Mouse (Mus musculus): ENCODE data around the gene Kcne1.

Kcne1 gene

DNA sequence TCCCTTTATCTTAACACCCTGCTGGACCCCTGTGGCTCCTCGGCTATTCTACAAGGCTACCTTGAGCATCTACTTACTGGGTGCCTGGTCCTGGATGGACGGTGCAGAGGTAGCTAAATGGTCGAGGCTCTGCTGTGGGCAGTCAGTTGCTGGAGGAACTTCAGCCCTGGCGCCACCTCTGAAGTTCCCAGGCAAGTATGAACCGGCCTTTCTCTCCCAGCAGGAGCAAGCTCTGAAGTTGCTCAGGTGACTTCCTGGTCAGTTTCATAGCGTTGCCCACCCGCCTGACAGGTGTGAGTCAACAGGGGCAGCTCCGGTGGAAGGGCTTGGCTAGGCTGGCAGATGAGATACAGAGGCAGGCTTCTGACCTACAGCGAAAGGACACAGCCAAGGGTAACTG lies at the start of gene Kcne1:
Gene Kcne1, minus strand, starts transcription at position 240 of the 400 bp plus-strand sequence.
- no peak for DNase-seq

DNA sequence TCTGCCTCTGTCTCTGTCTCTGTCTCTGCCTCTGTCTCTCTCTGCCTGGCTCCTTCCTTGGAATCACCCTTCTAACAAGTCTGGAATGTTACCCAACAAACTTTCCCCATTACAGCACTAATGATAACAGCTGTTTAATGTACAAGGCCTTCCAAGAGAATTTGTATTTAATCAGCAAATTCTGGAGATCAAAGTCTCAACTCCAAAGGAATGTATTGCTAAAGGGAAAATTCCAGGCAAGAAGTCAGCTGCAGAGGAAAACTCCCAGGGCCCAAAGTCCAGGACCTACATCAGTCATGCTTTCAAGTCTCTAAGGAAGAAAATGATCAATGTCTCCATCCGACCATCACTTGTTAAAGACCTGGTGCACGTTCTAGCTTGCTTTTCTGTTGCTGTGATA lies 48.6 kb upstream of the Kcne1 start:
- no peak for DNase-seq

GRCm38 (mm10) chr16:92404141-92404540 lies 44.9 kb upstream of the Kcne1 start:
- DNase-seq, result no peak

DNA sequence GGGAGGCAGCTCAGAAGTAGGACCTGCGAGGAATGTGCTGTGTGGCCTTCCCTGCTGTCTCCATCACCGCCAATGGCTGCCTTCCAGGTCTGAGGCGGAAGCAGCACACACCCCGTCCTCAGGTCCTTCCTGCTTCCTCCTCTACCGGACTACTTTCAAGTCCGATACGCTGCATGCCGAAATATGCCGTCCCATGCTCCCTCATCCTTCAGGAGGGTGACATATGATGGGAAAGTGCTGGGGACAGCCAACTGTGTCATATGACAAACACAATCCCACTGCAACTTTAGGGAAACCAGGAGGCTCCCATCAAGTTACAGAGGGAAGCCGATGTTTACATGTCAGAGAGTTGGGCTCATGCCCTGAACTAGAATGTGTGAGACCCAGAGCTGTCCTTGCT lies 43.8 kb upstream of the Kcne1 start:
- DNase-seq, result no peak

GRCm38 (mm10) chr16:92402216-92402615 lies 42.9 kb upstream of the Kcne1 start:
- DNase-seq, result no peak

DNA sequence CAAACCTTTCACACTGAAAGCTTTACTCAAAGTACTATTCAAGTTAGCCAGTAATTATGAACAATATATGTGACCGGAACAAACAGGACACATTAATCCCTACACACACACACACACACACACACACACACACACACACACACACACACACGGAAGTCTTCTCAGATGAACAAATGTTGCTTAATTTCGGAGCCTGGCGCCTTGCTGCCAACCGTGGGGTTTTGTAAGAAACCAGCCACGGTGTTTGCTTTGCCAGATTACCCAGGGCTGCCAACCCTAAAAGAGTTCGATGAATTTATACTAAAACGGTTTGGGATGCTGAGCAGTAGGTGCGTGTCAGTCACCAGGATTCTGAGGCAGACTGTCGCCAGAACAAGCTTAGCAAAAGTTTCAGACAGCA lies 41.9 kb upstream of the Kcne1 start:
- DNase-seq, result no peak

DNA sequence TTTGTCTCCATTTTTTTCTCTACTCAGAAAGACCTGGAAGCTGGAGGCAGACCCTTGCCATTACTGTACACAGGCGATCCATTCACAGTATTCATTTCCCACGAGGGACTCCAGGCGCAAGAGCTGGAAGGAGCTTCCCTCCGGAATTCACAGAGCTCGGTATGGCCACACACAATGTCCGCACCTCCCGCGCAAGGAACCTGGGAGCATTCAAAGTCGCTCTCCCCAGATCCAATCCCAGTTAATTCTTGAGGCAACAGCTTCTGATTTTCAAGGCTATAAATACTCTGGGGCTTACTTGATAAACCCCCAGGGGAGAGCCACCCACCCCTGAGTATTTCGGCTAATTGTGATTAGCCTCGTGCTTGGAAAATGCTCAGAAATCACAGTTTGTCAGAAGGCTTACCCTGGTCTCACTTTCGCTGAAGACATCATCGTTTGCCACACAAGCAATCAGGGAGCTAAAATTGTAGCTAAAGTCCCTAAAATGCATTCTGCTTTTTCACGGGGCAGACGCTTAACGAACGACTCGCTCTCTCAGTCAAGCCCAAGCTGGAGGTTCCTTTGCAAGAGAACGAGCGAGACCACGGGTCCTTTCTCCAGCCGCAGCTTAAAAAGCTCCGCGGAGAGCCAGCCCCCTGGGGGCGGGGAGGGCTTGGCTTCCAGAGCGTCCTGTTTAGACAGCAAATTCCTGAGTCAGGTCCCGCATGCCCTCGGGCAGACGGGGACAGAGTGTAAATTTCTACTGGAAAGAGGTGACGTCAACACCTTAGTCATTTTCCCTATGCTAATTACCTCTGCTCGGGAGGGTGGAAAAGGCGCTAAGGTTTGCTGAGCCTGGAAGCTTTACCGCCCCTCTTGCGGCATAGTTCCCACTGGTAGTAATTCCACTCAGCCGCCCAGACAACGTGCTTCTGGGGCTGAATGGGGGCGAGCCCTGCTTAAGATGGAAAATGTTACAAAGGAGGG lies 40.5 kb upstream of the Kcne1 start:
- DNase-seq, result peak; percentile 8

DNA sequence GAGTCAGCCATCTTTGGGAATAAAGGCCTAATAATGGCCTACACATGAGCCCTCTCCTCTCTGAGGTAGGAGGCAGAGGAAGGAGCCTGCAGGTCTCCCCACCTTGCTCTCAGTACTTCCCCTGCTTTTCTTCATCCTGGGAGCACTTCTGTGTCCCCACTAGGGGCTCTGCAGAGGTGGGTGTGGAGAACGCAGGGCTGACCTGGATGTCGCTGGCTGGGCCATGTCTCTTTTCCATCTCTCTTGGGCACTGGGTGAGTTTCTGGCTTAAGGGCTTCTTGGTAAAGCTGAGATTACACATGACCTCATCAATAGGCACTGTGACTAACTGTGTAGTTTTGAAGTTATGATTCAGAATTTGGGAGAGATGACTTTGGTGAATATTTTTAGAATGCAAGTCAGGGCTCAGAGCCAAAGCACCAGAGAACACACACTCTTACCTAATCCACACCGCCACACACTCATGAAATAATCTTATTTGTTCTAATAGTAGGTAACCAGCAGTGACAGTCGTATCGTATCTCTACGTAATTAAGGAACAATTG lies 39.4 kb upstream of the Kcne1 start:
- no peak for DNase-seq

DNA sequence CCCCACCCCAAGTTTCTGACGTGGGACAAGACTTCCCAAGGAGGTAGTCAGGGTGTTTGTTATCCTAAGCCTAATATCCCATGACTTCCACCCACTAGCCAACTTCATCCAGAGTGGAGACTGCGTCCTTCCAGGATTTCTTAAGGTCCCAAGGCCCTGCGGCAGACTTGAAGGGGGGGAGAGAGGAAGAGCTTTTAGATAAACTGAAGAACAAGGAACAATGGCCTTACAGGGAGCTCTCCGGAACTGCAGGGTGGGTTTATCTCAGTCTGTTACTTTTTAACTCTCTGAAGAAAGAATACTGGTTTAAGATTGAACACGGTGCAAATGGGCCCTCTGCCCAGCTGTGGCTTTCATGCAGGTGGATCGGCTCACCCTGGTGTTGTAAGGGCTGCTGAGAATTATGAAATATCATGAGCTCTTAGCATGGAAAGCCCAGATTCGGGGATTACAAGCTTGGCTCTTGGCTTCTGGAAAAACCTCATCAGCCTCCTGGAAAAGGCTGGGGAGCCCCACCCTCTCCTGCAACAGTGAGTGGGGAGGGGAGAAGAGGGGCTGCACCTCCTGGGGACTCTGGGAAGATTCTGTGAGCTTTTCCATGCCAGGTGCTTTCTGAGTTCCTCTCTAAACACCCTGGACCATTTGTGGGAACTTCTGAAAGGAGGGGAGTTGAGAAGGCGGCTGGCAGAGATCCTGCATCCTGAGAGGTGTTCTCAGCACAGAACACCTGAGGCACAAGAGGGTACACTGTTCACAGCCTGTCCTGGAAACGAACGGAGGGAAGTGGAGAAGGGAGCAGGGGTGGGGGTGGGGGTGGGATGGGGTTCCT lies 38.7 kb upstream of the Kcne1 start:
- no peak for DNase-seq

- DNase-seq, result no peak
Observed at GRCm38 (mm10) chr16:92393732-92394131, 34.5 kb upstream of the Kcne1 start.

DNA sequence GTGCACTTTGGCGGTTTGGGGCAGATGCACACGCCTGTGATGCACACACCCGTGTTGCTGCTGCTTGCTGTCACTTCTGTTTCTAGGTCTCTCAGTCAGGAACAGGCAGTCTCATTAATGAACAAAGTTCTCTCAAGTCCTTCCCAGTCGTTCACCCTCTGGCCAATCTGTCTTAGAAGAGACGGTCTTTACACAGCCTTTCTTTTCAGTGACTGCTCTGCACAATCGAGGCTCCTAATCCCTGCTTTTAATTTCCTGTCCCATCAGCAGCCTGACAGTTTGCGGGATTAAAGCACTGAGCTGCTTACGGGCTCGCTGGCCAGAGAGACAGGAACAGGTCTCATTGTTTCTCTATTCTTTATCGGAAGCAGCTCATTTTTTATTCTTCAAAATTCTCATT lies 28.4 kb upstream of the Kcne1 start:
- no peak for DNase-seq

GRCm38 (mm10) chr16:92385062-92385461 lies 25.8 kb upstream of the Kcne1 start:
- DNase-seq, result no peak

DNA sequence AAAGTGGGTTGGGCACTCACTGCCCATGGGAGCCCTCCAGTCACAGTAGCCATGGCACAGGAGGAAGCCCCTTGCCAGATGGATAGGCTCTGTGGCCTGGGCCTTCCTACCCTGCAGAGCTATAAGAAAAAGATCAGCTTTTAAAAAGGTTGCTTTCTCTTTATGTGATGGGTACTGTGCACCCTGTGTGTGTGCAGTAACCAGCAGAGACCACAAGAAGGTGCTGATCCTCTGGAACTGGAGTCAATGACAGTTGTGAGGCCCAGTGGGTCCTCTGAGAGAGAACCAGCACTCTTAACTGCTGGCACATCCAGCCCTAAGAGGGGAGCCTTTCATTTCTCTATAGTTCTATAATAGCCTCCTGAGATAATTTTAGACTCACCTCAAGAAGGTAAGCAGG lies 24.1 kb upstream of the Kcne1 start:
- no peak for DNase-seq

DNA sequence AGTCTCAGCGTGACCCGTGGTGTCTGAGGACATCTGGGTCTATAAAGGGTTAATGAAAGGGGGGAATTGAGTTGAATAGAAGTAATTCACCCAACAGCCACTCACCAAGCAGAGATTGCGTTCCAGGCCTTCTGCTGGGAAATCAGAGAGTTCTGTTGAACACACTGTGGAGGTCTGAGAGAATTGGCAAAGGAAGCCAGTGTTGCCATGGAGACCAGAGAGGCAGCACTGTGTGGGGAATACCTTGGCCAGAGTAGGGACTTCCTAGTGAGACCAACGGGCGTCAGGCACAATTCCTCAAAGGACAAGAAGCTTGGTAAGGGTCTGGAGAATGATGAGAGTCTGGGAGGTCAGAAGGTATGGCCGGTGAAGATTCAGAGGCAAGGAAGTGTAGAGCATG lies 23.2 kb upstream of the Kcne1 start:
- DNase-seq, result no peak

- DNase-seq, result no peak
Observed at GRCm38 (mm10) chr16:92381092-92381491, 21.8 kb upstream of the Kcne1 start.

DNA sequence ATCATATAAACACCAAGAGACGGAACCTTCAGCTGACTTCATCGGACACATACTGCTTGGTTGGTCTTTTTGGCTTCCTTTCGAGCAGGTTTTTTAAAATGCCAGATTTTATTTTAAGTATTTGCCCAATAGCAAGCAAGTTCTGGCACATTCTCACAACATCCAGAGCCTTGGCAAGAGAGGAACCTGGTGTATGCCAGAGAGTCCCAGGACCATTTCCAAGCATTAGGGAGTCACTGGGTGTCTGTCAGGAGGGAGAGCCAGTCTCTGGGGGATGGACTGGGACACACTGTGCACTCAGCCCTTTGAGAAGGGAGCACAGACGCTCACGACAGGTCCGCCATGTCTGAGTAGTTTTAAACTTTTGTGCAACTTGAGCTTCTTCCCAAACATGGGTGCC lies 17.7 kb upstream of the Kcne1 start:
- DNase-seq, result no peak

- DNase-seq, result no peak
Observed at GRCm38 (mm10) chr16:92371623-92372022, 12.4 kb upstream of the Kcne1 start.

GRCm38 (mm10) chr16:92369260-92369659 lies 10.0 kb upstream of the Kcne1 start:
- DNase-seq, result no peak

DNA sequence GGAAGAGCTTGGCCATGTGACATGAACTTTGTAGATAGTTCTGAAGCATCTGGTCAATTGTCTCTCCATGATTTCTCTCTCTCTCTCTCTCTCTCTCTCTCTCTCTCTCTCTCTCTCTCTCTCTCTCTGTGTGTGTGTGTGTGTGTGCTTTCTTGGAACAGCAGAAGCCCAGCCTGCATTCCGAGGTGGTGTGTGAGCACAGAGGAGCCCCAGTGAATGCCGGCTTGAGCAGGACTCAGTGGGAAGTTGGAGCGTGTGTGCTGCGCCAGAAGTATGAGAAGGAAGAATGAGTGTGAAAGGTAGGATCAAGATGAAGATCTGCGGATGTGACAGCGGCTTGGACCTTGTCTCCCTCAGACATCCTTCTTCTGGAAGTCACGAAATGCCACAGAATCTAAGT lies 6.2 kb upstream of the Kcne1 start:
- no peak for DNase-seq

DNA sequence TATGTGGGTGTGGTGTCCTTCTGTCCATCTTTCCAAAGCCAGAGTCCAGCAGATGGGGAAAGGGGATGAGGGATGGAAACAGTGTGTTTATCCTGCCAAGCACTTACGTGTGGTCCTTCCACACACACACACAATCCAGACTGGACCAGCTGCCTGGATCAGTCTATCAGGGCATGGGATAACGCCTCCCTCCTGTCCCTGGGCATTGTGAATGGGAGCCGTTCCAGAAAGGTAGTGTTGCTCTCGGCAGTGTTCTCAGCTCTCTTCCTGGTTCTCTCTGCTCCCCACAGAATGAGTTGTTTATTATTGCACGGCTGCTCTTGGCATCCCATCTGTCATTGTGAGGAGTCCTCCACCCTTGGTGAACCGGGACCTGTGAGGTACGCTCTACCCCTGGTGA lies 1.4 kb upstream of the Kcne1 start:
- DNase-seq, result no peak

DNA sequence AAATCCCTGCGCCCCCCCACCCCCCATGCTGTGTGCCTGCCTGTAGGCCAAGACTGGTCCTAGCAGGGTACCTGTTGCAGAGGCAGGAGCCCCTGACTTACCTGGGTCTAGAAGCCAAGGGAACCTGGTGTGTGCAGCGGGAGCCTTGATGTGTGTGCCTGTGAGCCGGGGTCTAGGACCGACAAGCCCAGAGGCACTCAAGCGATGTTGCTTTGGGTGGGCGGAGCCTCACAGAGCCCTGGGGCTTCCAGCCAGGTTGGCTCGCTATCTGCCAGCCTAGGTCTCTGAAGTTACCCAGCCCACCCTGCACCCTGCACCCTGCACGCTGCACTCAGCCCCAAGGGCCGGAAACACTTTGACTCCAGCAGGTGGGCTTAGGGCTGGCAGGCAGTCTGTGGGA lies 534 bp downstream of the Kcne1 start:
- DNase-seq, result no peak

GRCm38 (mm10) chr16:92357566-92357965 lies 1.7 kb downstream of the Kcne1 start:
- no peak for DNase-seq

GRCm38 (mm10) chr16:92357023-92357422 lies 2.2 kb downstream of the Kcne1 start:
- DNase-seq, result no peak

DNA sequence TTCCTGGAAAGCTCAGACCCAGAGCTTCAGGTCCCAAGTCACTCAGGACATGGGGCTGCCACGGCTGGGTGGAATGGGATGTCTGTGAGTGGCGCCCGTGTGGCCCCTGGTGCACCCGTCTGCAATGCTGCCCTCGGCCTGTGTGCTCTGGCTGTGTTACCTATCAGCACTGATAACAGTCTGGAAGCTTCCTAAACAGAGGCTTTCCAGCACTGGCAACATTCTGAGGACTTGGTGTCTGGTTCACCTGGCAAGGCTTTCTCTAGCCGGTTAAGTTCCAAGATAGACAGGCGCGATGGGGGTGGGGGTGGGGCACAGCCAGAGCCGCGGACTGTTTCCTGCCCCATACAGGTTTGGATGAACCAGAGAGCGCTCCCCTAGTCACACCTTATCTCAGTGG lies 3.3 kb downstream of the Kcne1 start:
- no peak for DNase-seq

All from thymus, adult 18-20 months (tissue).